Mouse (Mus musculus) hindbrain, embryonic 12.5 days (tissue): ENCODE data around the gene Krtap26-1. TPM values are rescaled to one million over a fixed set of nuclear protein-coding genes. Genes with fewer than 3 reads are reported as not detected.

Experiments
- ATAC-seq: fragments of 200-750 bp; cut with Nextera tagmentation; 2 replicates; pipeline ENCODE4 v1.8.0; 2017; ENCODE audit warnings: moderate TSS enrichment; ENCODE audit not compliant: low FRiP score
- H3K27ac ChIP-seq: fragments of 300-500 bp; sonication (generic); 2 replicates; pipeline ENCODE4 v1.5.1; 2016; ENCODE audit warnings: mild to moderate bottlenecking
- H3K27me3 ChIP-seq: fragments of 300-500 bp; sonication (generic); 2 replicates; pipeline ENCODE4 v1.6.1; 2016; ENCODE audit warnings: mild to moderate bottlenecking
- H3K36me3 ChIP-seq: fragments of 300-500 bp; sonication (generic); 2 replicates; pipeline ENCODE4 v1.6.1; 2016; ENCODE audit warnings: mild to moderate bottlenecking
- H3K4me1 ChIP-seq: fragments of 300-500 bp; sonication (generic); 2 replicates; pipeline ENCODE4 v1.6.1; 2016
- H3K4me2 ChIP-seq: fragments of 300-500 bp; sonication (generic); replicated peaks from 2 replicates; pipeline ENCODE4 v1.6.1; 2016; ENCODE audit warnings: mild to moderate bottlenecking
- H3K4me3 ChIP-seq: fragments of 300-500 bp; sonication (generic); 2 replicates; pipeline ENCODE4 v1.5.1; 2016; ENCODE audit warnings: mild to moderate bottlenecking
- H3K9ac ChIP-seq: fragments of 300-500 bp; sonication (generic); 2 replicates; pipeline ENCODE4 v1.6.1; 2016; ENCODE audit warnings: mild to moderate bottlenecking, moderate library complexity
- H3K9me3 ChIP-seq: fragments of 300-500 bp; sonication (generic); replicated peaks from 2 replicates; pipeline ENCODE4 v1.6.1; 2016; ENCODE audit warnings: mild to moderate bottlenecking
- WGBS: fragments of 180-500 bp; shearing (Covaris S2); methylation state at CpG from one replicate; pipeline ENCODE4 v1.1.7; 2016; 5-methylcytosine and 5-hydroxymethylcytosine counted together
- polyA plus RNA-seq: library from polyadenylated mRNA; unstranded; fragments of >200 nt; fragmentation: Nextera tagmentation; extraction: Ambion mirVana; gene quantifications from 2 replicates; pipeline ENCODE4 v1.2.1, GENCODE M21; 2016

Krtap26-1 gene
- polyA plus RNA-seq: not detected in 2 replicates

GRCm38 (mm10) chr16:88647358-88647846, at the start of gene Krtap26-1:
Gene Krtap26-1 (minus strand): TSS chr16:88647796.
- Histone ChIP-seq H3K27me3 (no peaks in the 10 kb centered on the region), H3K9ac (no peak within 1 kb of the TSS), H3K27ac (no peak within 1 kb of the TSS), H3K4me1 (no peaks in the 10 kb centered on the region), H3K9me3 (no peaks in the 10 kb centered on the region), H3K4me2 (no peak within 1 kb of the TSS), H3K4me3 (no peak within 1 kb of the TSS), H3K36me3 (no peaks in the 10 kb centered on the region)
- no peak for ATAC-seq
- 85% methylated on average over 10 of the region's 10 CpGs for WGBS

- H3K9me3 ChIP-seq: no peaks in the 10 kb centered on the region
- no peaks in the 10 kb centered on the region for H3K27me3 ChIP-seq
- H3K36me3 ChIP-seq: no peaks in the 10 kb centered on the region
- 75% methylated on average over 4 of the region's 4 CpGs for WGBS
- no peak overlapping the region for H3K27ac ChIP-seq
- H3K9ac ChIP-seq: no peak overlapping the region
- no peak overlapping the region for H3K4me3 ChIP-seq
- no peak overlapping the region for H3K4me2 ChIP-seq
- no peaks in the 10 kb centered on the region for H3K4me1 ChIP-seq
- ATAC-seq: no peak
Measured at GRCm38 (mm10) chr16:88696256-88696655, 48.7 kb upstream of the Krtap26-1 start.

GRCm38 (mm10) chr16:88681282-88681681, 33.7 kb upstream of the Krtap26-1 start:
- Histone ChIP-seq H3K9ac (no peak overlapping the region), H3K27ac (no peak overlapping the region), H3K36me3 (no peaks in the 10 kb centered on the region), H3K4me3 (no peak overlapping the region), H3K27me3 (no peaks in the 10 kb centered on the region), H3K4me2 (no peak overlapping the region), H3K4me1 (no peaks in the 10 kb centered on the region), H3K9me3 (no peaks in the 10 kb centered on the region)
- no peak for ATAC-seq
- 43% methylated on average over 2 of the region's 2 CpGs for WGBS

- Histone ChIP-seq H3K4me1 (no peaks in the 10 kb centered on the region), H3K27me3 (no peaks in the 10 kb centered on the region), H3K4me3 (no peak overlapping the region), H3K36me3 (no peaks in the 10 kb centered on the region), H3K27ac (no peak overlapping the region), H3K4me2 (no peak overlapping the region), H3K9ac (no peak overlapping the region), H3K9me3 (no peaks in the 10 kb centered on the region)
- ATAC-seq: no peak
- WGBS: 87% methylated on average over 6 of the region's 6 CpGs
Measured at GRCm38 (mm10) chr16:88679099-88679498, 31.5 kb upstream of the Krtap26-1 start.

GRCm38 (mm10) chr16:88671571-88671970, 24.0 kb upstream of the Krtap26-1 start, which contains the start of gene Krtap27-1:
Gene Krtap27-1 (minus strand): TSS chr16:88671671.
- H3K9ac ChIP-seq: no peak within 1 kb of the TSS
- H3K36me3 ChIP-seq: no peaks in the 10 kb centered on the region
- ATAC-seq: no peak
- no peak within 1 kb of the TSS for H3K27ac ChIP-seq
- 88% methylated on average over 4 of the region's 4 CpGs for WGBS
- no peaks in the 10 kb centered on the region for H3K4me1 ChIP-seq
- H3K27me3 ChIP-seq: no peaks in the 10 kb centered on the region
- H3K9me3 ChIP-seq: no peaks in the 10 kb centered on the region
- no peak within 1 kb of the TSS for H3K4me2 ChIP-seq
- H3K4me3 ChIP-seq: no peak within 1 kb of the TSS

GRCm38 (mm10) chr16:88657426-88657825, 9.8 kb upstream of the Krtap26-1 start:
- no peaks in the 10 kb centered on the region for H3K27me3 ChIP-seq
- no peak for ATAC-seq

GRCm38 (mm10) chr16:88651952-88652351, 4.4 kb upstream of the Krtap26-1 start:
- ATAC-seq: no peak

More at GRCm38 (mm10) chr16:88657426-88657825, 9.8 kb upstream of the Krtap26-1 start:
- Histone ChIP-seq H3K27ac (no peak overlapping the region), H3K9ac (no peak overlapping the region), H3K4me3 (no peak overlapping the region), H3K36me3 (no peaks in the 10 kb centered on the region), H3K9me3 (no peaks in the 10 kb centered on the region), H3K4me1 (no peaks in the 10 kb centered on the region), H3K4me2 (no peak overlapping the region)
- WGBS: 63% methylated on average over 1 of the region's 1 CpGs

GRCm38 (mm10) chr16:88651082-88651481, 3.5 kb upstream of the Krtap26-1 start:
- no peak overlapping the region for H3K27ac ChIP-seq
- no peaks in the 10 kb centered on the region for H3K36me3 ChIP-seq
- H3K4me1 ChIP-seq: no peaks in the 10 kb centered on the region
- H3K4me3 ChIP-seq: no peak overlapping the region
- 76% methylated on average over 1 of the region's 1 CpGs for WGBS
- H3K9ac ChIP-seq: no peak overlapping the region
- ATAC-seq: no peak
- no peaks in the 10 kb centered on the region for H3K27me3 ChIP-seq
- H3K9me3 ChIP-seq: no peaks in the 10 kb centered on the region
- no peak overlapping the region for H3K4me2 ChIP-seq

More at GRCm38 (mm10) chr16:88651952-88652351, 4.4 kb upstream of the Krtap26-1 start:
- Histone ChIP-seq H3K4me3 (no peak overlapping the region), H3K27me3 (no peaks in the 10 kb centered on the region), H3K4me2 (no peak overlapping the region), H3K36me3 (no peaks in the 10 kb centered on the region), H3K9ac (no peak overlapping the region), H3K27ac (no peak overlapping the region), H3K9me3 (no peaks in the 10 kb centered on the region), H3K4me1 (no peaks in the 10 kb centered on the region)
- WGBS: 68% methylated on average over 2 of the region's 2 CpGs

GRCm38 (mm10) chr16:88646366-88647111, 1.1 kb downstream of the Krtap26-1 start:
- Histone ChIP-seq H3K4me1 (no peaks in the 10 kb centered on the region), H3K27ac (no peak overlapping the region), H3K4me2 (no peak overlapping the region), H3K27me3 (no peaks in the 10 kb centered on the region), H3K9me3 (no peaks in the 10 kb centered on the region), H3K36me3 (no peaks in the 10 kb centered on the region), H3K9ac (no peak overlapping the region), H3K4me3 (no peak overlapping the region)
- WGBS: 84% methylated on average over 8 of the region's 8 CpGs
- no peak for ATAC-seq

GRCm38 (mm10) chr16:88640053-88640452, 7.5 kb downstream of the Krtap26-1 start:
- H3K4me1 ChIP-seq: no peaks in the 10 kb centered on the region
- no peak overlapping the region for H3K4me3 ChIP-seq
- H3K36me3 ChIP-seq: no peaks in the 10 kb centered on the region
- H3K27ac ChIP-seq: no peak overlapping the region
- no peak for ATAC-seq
- 0 out of 2 replicates have a peak, but pooled peaks cover 4% of the 10 kb centered on the region for H3K9me3 ChIP-seq
- no peak overlapping the region for H3K4me2 ChIP-seq
- 89% methylated on average over 3 of the region's 3 CpGs for WGBS
- H3K9ac ChIP-seq: no peak overlapping the region
- H3K27me3 ChIP-seq: no peaks in the 10 kb centered on the region

- Histone ChIP-seq H3K9me3 (no peaks in the 10 kb centered on the region), H3K27ac (no peak overlapping the region), H3K4me3 (no peak overlapping the region), H3K9ac (no peak overlapping the region), H3K36me3 (no peaks in the 10 kb centered on the region), H3K4me2 (no peak overlapping the region), H3K27me3 (no peaks in the 10 kb centered on the region), H3K4me1 (no peaks in the 10 kb centered on the region)
- 50% methylated on average over 4 of the region's 4 CpGs for WGBS
- no peak for ATAC-seq
Measured at GRCm38 (mm10) chr16:88635142-88635541, 12.5 kb downstream of the Krtap26-1 start.

- WGBS: 80% methylated on average over 4 of the region's 4 CpGs
- Histone ChIP-seq H3K4me1 (no peaks in the 10 kb centered on the region), H3K4me3 (no peak overlapping the region), H3K27ac (no peak overlapping the region), H3K36me3 (no peaks in the 10 kb centered on the region), H3K9ac (no peak overlapping the region), H3K4me2 (no peak overlapping the region), H3K9me3 (no peaks in the 10 kb centered on the region), H3K27me3 (no peaks in the 10 kb centered on the region)
- ATAC-seq: no peak
Measured at GRCm38 (mm10) chr16:88631474-88631873, 16.1 kb downstream of the Krtap26-1 start.

- 96% methylated on average over 4 of the region's 4 CpGs for WGBS
- Histone ChIP-seq H3K4me2 (no peak within 1 kb of the TSS), H3K27ac (no peak within 1 kb of the TSS), H3K27me3 (no peaks in the 10 kb centered on the region), H3K4me3 (no peak within 1 kb of the TSS), H3K9me3 (no peaks in the 10 kb centered on the region), H3K36me3 (no peaks in the 10 kb centered on the region), H3K4me1 (no peaks in the 10 kb centered on the region), H3K9ac (no peak within 1 kb of the TSS)
- ATAC-seq: no peak
Measured at GRCm38 (mm10) chr16:88627566-88627965, 20.0 kb downstream of the Krtap26-1 start, which contains the start of gene 2310079G19Rik. Gene 2310079G19Rik (minus strand): TSS chr16:88627666.
